Mouse (Mus musculus) C2C12 (cell line): ENCODE results near the gene Arhgef16.

Source experiments
- CEBPB ChIP-seq: IDR thresholded peaks from one replicate; pipeline ENCODE4 v1.6.1; 2011; ENCODE audit warnings: low read depth, mild to moderate bottlenecking, control low read depth, moderate library complexity
- CTCF ChIP-seq: IDR thresholded peaks from one replicate; pipeline ENCODE4 v1.5.1; 2011; ENCODE audit not compliant: control insufficient read depth, insufficient read depth, insufficient read length
- MAX ChIP-seq: IDR thresholded peaks from one replicate; pipeline ENCODE4 v1.6.1; 2011; ENCODE audit warnings: mild to moderate bottlenecking, control low read depth
- MYOD1 ChIP-seq: IDR thresholded peaks from one replicate; pipeline ENCODE4 v1.6.1; 2011; ENCODE audit warnings: low read depth; ENCODE audit not compliant: control insufficient read depth, insufficient read length
- MYOG ChIP-seq: IDR thresholded peaks from one replicate; pipeline ENCODE4 v1.6.1; 2011; ENCODE audit not compliant: control insufficient read depth, insufficient read length; ENCODE audit errors: extremely low read depth
- USF1 ChIP-seq: IDR thresholded peaks from one replicate; pipeline ENCODE4 v1.6.1; 2011; ENCODE audit warnings: low read depth, mild to moderate bottlenecking, control low read depth, moderate library complexity

DNA sequence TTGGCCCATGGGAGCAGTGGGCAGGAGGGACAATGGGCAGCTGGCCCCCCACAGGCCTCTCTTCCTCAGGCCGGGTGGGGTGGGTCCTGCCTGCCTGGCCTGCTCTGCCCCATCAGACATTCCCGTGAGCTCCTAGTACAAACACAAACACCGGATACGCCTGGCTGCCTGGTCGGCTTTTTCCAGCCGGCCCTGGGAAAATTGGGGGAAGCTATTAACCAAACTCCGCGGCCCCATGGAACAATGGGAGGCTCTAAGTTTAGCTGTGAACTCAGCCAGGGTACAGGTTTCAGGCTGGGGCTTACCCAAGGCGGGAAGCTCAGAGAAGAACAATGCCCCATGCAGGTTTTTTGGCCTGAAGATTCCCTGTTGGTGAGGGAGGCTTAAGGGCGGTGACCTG lies 35.2 kb upstream of the Arhgef16 start:
- no peak for TF ChIP-seq CTCF
- TF ChIP-seq USF1: no peak
- TF ChIP-seq MYOG: no peak
- no peak for TF ChIP-seq MYOD1
- no peak for TF ChIP-seq CEBPB
- TF ChIP-seq MAX: no peak
